Mouse (Mus musculus): Measurements from ENCODE around the gene Atxn1.

The Atxn1 gene

GRCm38 (mm10) chr13:45931891-45932290 lies 32.9 kb downstream of the Atxn1 start:
- DNase-seq (ENCODE audit: low read depth, low spot score) = no peak

- no peak for DNase-seq (ENCODE audit: low read depth, low spot score)
These were observed 33.6 kb downstream of the Atxn1 start for GRCm38 (mm10) chr13:45931215-45931614.

- no peak for DNase-seq (ENCODE audit: low read depth, low spot score)
These were observed 35.1 kb downstream of the Atxn1 start for GRCm38 (mm10) chr13:45929744-45930143.

GRCm38 (mm10) chr13:45925294-45925693 lies 39.5 kb downstream of the Atxn1 start:
- DNase-seq (ENCODE audit: low read depth, low spot score) = no peak

- DNase-seq (ENCODE audit: low read depth, low spot score) = no peak
These were observed 40.3 kb downstream of the Atxn1 start for GRCm38 (mm10) chr13:45924555-45924954.

- no peak for DNase-seq (ENCODE audit: low read depth, low spot score)
These were observed 41.7 kb downstream of the Atxn1 start for GRCm38 (mm10) chr13:45923086-45923485.

- no peak for DNase-seq (ENCODE audit: low read depth, low spot score)
These were observed 42.3 kb downstream of the Atxn1 start for GRCm38 (mm10) chr13:45922467-45922866.

- DNase-seq (ENCODE audit: low read depth, low spot score) = no peak
These were observed 45.7 kb downstream of the Atxn1 start for GRCm38 (mm10) chr13:45918956-45919711.

- DNase-seq (ENCODE audit: low read depth, low spot score) = no peak
These were observed 46.8 kb downstream of the Atxn1 start for GRCm38 (mm10) chr13:45918006-45918380.

- no peak for DNase-seq (ENCODE audit: low read depth, low spot score)
These were observed 47.5 kb downstream of the Atxn1 start for GRCm38 (mm10) chr13:45917058-45918005.

GRCm38 (mm10) chr13:45915921-45916320 lies 48.9 kb downstream of the Atxn1 start:
- DNase-seq (ENCODE audit: low read depth, low spot score) = no peak

GRCm38 (mm10) chr13:45915026-45915425 lies 49.8 kb downstream of the Atxn1 start:
- DNase-seq (ENCODE audit: low read depth, low spot score) = no peak

- no peak for DNase-seq (ENCODE audit: low read depth, low spot score)
These were observed 50.7 kb downstream of the Atxn1 start for GRCm38 (mm10) chr13:45914117-45914516.

- DNase-seq (ENCODE audit: low read depth, low spot score) = no peak
These were observed 53.0 kb downstream of the Atxn1 start for GRCm38 (mm10) chr13:45911848-45912247.

- DNase-seq (ENCODE audit: low read depth, low spot score) = no peak
These were observed 53.7 kb downstream of the Atxn1 start for GRCm38 (mm10) chr13:45911069-45911468.

GRCm38 (mm10) chr13:45910348-45910747 lies 54.5 kb downstream of the Atxn1 start:
- no peak for DNase-seq (ENCODE audit: low read depth, low spot score)

- DNase-seq (ENCODE audit: low read depth, low spot score) = no peak
These were observed 57.6 kb downstream of the Atxn1 start for GRCm38 (mm10) chr13:45907181-45907691.

- no peak for DNase-seq (ENCODE audit: low read depth, low spot score)
These were observed 58.2 kb downstream of the Atxn1 start for GRCm38 (mm10) chr13:45906438-45907166.

- no peak for DNase-seq (ENCODE audit: low read depth, low spot score)
These were observed 59.9 kb downstream of the Atxn1 start for GRCm38 (mm10) chr13:45904955-45905354.

GRCm38 (mm10) chr13:45904456-45904855 lies 60.4 kb downstream of the Atxn1 start:
- no peak for DNase-seq (ENCODE audit: low read depth, low spot score)

- no peak for DNase-seq (ENCODE audit: low read depth, low spot score)
These were observed 61.1 kb downstream of the Atxn1 start for GRCm38 (mm10) chr13:45903519-45904274.
